Mouse (Mus musculus): ENCODE measurements around the gene Ascl5.

DNA sequence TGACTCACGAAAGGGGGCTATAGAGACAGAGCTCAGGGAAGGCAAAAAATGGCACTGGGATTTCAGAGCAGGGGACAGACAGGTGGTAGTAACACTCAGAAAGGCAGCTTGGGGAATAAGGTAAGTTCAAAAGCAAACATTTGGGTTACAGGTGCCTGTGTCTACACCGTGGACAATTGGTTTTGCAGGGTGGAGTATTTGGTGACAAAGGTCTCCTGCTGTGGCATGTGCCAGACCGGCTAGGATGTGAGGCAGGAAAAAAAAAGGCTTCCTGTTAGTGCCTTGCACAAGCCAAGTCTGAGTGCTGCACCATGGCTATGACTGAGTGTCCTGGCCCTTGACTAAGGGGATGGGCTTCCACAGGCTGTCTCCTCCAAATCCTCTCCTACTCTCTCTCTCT, 8.0 kb downstream of the Ascl5 start:
- TF ChIP-seq CTCF (IDR thresholded peaks at IDR 0.05; ENCODE audit: low read depth, low read length) (no peak), POLR2A (IDR thresholded peaks at IDR 0.05; ENCODE audit: borderline replicate concordance, low read depth, low read length) (no peak)

All from bone marrow macrophage, adult 2 months (primary cell).